Mouse (Mus musculus) midbrain, embryonic 11.5 days (tissue): ENCODE measurements around the gene Fip1l1. TPM values are rescaled to one million over a fixed set of nuclear protein-coding genes. Genes with fewer than 3 reads are reported as not detected.

Experiments used
- ATAC-seq: fragments of 200-750 bp; cut with Nextera tagmentation; 2 replicates; pipeline ENCODE4 v1.8.0; 2017; ENCODE audit warnings: moderate TSS enrichment, moderate library complexity; ENCODE audit not compliant: low FRiP score
- DNase-seq: peaks from one replicate; pipeline ENCODE4 v3.0.0; 2015; ENCODE audit warnings: low spot score; ENCODE audit errors: missing footprints
- H3K27ac ChIP-seq: fragments of 300-500 bp; sonication (generic); 2 replicates; pipeline ENCODE4 v1.5.1; 2014; ENCODE audit warnings: low read depth, low read length
- H3K27me3 ChIP-seq: fragments of 300-500 bp; sonication (generic); 2 replicates; pipeline ENCODE4 v1.6.1; 2014; ENCODE audit warnings: mild to moderate bottlenecking, low read length, moderate library complexity, mixed read lengths; ENCODE audit not compliant: control insufficient read depth, insufficient read depth
- H3K36me3 ChIP-seq: fragments of 300-500 bp; sonication (generic); 2 replicates; pipeline ENCODE4 v1.6.1; 2014; ENCODE audit warnings: mild to moderate bottlenecking, low read length, moderate library complexity, mixed read lengths; ENCODE audit not compliant: control insufficient read depth, insufficient read depth
- H3K4me1 ChIP-seq: fragments of 300-500 bp; sonication (generic); 2 replicates; pipeline ENCODE4 v1.6.1; 2014; ENCODE audit warnings: low read length; ENCODE audit not compliant: control insufficient read depth, insufficient read depth
- H3K4me2 ChIP-seq: fragments of 300-500 bp; sonication (generic); 2 replicates; pipeline ENCODE4 v1.6.1; 2014; ENCODE audit warnings: mild to moderate bottlenecking, moderate library complexity
- H3K4me3 ChIP-seq: fragments of 300-500 bp; sonication (generic); 2 replicates; pipeline ENCODE4 v1.5.1; 2014; ENCODE audit warnings: low read depth, low read length
- H3K9ac ChIP-seq: fragments of 300-500 bp; sonication (generic); 2 replicates; pipeline ENCODE4 v1.6.1; 2014; ENCODE audit warnings: low read length
- H3K9me3 ChIP-seq: fragments of 300-500 bp; sonication (generic); 2 replicates; pipeline ENCODE4 v1.6.1; 2016; ENCODE audit warnings: low read length; ENCODE audit not compliant: control insufficient read depth
- WGBS: fragments of 180-500 bp; shearing (Covaris S2); extraction: QIAGEN DNeasy Blood & Tissue Kit; methylation state at CpG from one replicate; pipeline ENCODE4 v1.1.7; 2014; 5-methylcytosine and 5-hydroxymethylcytosine counted together
- polyA plus RNA-seq: library from polyadenylated mRNA; unstranded; fragments of >200 nt; fragmentation: Nextera tagmentation; extraction: Ambion mirVana; gene quantifications from 2 replicates; pipeline ENCODE4 v1.2.1, GENCODE M21; 2014

Gene Fip1l1
- 89.1 and 94.7 TPM in 2 replicates for polyA plus RNA-seq

DNA sequence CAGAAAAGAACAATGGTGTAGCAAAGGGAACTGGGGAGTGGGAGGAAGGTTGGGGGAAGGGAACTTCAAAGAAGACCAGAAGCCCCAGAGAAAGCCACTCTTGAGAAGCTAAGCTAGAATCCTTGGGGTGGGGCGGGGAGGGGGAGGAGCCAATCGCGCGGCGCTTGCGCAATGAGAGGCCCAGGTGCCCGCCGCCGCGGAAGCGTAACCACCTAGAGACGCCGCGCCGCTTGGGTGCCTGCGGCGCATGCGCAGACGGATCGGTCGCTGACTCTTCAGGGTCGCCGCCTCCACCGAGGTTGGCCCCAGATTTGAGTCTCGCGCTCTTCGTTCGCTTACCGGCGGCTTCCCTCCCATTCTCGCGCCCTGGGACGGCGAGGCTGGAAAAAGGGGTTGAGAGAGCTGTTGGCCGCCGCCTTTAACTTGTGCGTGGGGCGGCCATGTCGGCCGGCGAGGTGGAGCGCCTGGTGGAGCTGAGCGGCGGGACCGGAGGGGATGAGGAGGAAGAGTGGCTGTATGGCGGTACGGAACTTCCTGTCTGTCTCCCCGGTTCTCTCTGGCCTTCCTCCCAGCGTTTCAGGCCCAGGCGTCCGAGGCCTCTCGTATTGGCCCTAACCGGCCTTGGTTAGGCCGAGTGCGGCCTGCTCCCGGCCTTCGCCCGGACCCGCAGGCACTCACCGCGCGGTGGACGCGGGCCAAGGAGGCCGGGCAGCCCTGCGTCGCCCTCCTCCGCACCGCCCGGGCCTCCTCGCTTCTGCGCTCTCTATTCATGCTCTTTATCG is at the start of gene Fip1l1:
Gene Fip1l1, plus strand, starts transcription at position 210 of the 782 bp plus-strand sequence.
- WGBS: under 1% methylated on average over 65 of the region's 73 CpGs

GRCm38 (mm10) chr5:74492705-74493104 is 42.5 kb upstream of the Fip1l1 start:
- WGBS: 88% methylated on average over 3 of the region's 3 CpGs
- Histone ChIP-seq H3K4me3 (no peak overlapping the region), H3K27me3 (no peaks in the 10 kb centered on the region), H3K9ac (no peak overlapping the region), H3K36me3 (no peaks in the 10 kb centered on the region), H3K9me3 (no peaks in the 10 kb centered on the region), H3K4me1 (no peaks in the 10 kb centered on the region), H3K4me2 (no peak overlapping the region), H3K27ac (no peak overlapping the region)
- ATAC-seq: no peak
- no peak for DNase-seq

More for the DNA sequence above, at the start of gene Fip1l1:
- Histone ChIP-seq H3K36me3 (no peaks in the 10 kb centered on the region), H3K4me2 (peak within 1 kb of the TSS; percentile 74), H3K4me1 (peaks cover 19% of the 10 kb centered on the region), H3K9me3 (no peaks in the 10 kb centered on the region), H3K27ac (peak within 1 kb of the TSS; percentile 89), H3K9ac (peak within 1 kb of the TSS; percentile 86), H3K4me3 (peak within 1 kb of the TSS; percentile 76), H3K27me3 (no peaks in the 10 kb centered on the region)
- DNase-seq (peak; percentile 99), ATAC-seq (peak; percentile 89)

DNA sequence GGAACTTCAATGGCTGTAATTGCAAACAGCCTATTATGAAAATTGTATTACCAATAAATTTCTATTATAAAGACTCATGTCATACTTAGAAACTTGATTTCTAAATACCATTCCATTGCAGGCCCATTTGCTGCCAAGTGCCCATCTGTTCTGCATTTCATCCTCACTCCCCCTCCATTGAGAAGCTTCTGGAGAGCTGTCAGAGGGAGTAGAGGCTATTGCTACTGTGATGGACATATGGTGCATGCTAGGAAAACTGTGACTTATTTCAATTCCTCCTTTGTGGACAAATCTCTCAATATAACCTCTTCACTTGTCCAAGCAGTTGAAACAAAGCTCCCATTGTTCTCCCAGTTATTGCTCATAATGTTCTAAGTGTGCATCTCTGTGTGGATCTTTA is 23.6 kb upstream of the Fip1l1 start:
- H3K9me3 ChIP-seq: no peaks in the 10 kb centered on the region
- H3K36me3 ChIP-seq: no peaks in the 10 kb centered on the region
- H3K9ac ChIP-seq: no peak overlapping the region
- H3K4me1 ChIP-seq: no peaks in the 10 kb centered on the region
- H3K27me3 ChIP-seq: no peaks in the 10 kb centered on the region
- DNase-seq (no peak), ATAC-seq (no peak)
- no peak overlapping the region for H3K4me3 ChIP-seq
- no peak overlapping the region for H3K4me2 ChIP-seq
- no peak overlapping the region for H3K27ac ChIP-seq

DNA sequence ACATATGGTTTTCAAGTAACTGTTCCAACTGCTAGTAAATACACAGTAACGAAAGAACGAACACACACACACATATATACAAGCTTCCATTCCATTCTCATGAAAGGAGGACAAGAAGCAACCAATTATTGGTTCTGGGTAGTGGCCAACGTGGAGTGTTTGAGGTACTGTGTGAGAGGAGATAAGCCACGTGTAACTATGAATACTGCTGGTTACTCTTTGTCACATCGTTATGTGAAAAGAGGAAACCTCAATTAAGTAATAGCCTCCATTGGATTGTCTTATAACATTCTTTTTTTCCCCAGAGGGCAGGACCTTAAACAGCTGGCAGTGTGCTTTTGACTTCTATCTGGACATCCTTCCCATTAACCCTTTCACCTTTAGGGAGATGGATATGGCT is 8.2 kb upstream of the Fip1l1 start:
- no peaks in the 10 kb centered on the region for H3K36me3 ChIP-seq
- 82% methylated on average over 5 of the region's 5 CpGs for WGBS
- no peaks in the 10 kb centered on the region for H3K27me3 ChIP-seq
- no peaks in the 10 kb centered on the region for H3K9me3 ChIP-seq
- no peak overlapping the region for H3K4me3 ChIP-seq
- H3K9ac ChIP-seq: no peak overlapping the region
- ATAC-seq: no peak
- peaks cover 13% of the 10 kb centered on the region for H3K4me1 ChIP-seq
- no peak overlapping the region for H3K4me2 ChIP-seq
- H3K27ac ChIP-seq: no peak overlapping the region
- DNase-seq: no peak

GRCm38 (mm10) chr5:74530785-74531184 is 4.5 kb upstream of the Fip1l1 start:
- no peak overlapping the region for H3K27ac ChIP-seq
- H3K4me3 ChIP-seq: peak overlapping the region; percentile 81
- 27% methylated on average over 16 of the region's 16 CpGs for WGBS

DNA sequence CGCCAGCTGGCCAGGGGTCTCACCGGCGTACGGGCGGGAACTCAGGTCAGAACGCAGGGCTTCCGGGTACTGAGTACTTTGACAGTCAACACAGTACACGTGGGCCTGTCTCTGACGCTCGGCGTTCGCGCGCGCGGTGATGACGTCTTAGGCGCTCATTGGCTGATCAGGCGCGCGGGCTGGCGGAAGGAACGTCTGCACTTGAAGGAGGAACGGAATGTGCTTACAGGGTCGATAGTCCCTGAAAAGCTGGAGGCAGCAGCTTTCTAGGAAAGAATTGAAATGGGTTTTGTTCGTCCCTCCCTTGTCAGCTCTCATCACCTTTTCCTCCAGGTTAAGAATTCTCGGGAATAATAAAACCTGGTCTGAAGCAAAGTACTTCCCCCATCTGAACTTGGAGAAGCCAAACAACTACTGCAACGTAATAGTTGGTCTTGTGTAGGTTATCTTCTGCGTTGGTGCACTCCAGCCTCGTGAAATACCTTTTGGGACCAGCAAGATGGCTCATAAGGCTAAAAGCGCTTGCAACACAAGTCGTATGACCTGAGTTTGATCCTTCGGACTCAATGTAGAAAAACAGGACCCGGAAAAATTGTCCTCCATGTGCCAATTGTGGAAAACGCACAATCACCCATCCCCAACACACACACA is 3.5 kb upstream of the Fip1l1 start, which contains the start of gene Scfd2:
Gene Scfd2, minus strand, starts transcription at position 130 of the 651 bp plus-strand sequence.
- peak within 1 kb of the TSS; percentile 62 for H3K9ac ChIP-seq
- no peaks in the 10 kb centered on the region for H3K9me3 ChIP-seq
- ATAC-seq (peak; percentile 85), DNase-seq (peak; percentile 100)
- no peak within 1 kb of the TSS for H3K27ac ChIP-seq
- WGBS: 7% methylated on average over 35 of the region's 35 CpGs
- no peaks in the 10 kb centered on the region for H3K36me3 ChIP-seq
- H3K27me3 ChIP-seq: no peaks in the 10 kb centered on the region
- H3K4me2 ChIP-seq: peak within 1 kb of the TSS; percentile 99
- H3K4me1 ChIP-seq: peaks cover 19% of the 10 kb centered on the region
- H3K4me3 ChIP-seq: peak within 1 kb of the TSS; percentile 81

More at GRCm38 (mm10) chr5:74530785-74531184, 4.5 kb upstream of the Fip1l1 start:
- ATAC-seq (no peak), DNase-seq (no peak)
- Histone ChIP-seq H3K27me3 (no peaks in the 10 kb centered on the region), H3K4me2 (peak overlapping the region; percentile 99), H3K36me3 (no peaks in the 10 kb centered on the region), H3K9ac (peak overlapping the region; percentile 62), H3K9me3 (no peaks in the 10 kb centered on the region), H3K4me1 (peaks cover 15% of the 10 kb centered on the region)

DNA sequence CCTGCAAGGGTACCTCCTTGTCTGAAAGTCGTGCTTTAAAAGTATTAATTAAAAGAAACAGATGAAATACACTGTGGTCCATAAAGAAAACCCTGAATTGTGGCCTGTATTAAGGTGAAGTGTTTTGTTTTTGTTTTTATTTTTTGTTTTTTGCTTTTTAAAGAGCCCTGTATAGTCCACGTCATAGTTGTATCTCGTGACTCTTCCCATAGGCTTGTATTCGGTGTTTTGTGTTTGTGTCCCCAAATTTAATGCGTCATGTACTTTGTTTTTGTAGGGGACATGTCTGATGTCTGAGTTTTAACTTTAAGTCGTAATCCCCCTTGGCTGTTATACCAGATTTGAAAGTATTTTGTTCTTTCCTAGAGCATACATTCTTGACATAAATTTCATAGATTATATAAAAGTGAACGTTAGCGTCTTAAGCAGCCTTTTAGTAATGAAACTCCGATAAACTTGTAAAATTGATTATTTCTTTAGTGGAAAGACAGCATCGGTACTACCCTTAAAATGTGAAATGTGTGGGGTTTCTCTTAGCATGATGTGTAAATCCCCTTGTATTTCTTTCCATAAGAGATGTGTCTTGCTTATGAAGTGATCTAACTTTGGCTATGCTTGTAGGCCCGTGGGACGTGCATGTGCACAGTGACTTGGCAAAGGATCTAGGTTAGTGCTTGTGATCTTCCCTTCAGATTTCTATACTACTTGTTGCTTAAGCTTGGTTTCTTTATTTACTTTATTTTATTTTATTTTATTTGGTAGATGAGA is 1.1 kb downstream of the Fip1l1 start:
- H3K9me3 ChIP-seq: no peaks in the 10 kb centered on the region
- DNase-seq (no peak), ATAC-seq (no peak)
- peak overlapping the region; percentile 89; the same call in 1 of the 2 replicates for H3K27ac ChIP-seq
- H3K4me3 ChIP-seq: peak overlapping the region; percentile 76
- H3K4me2 ChIP-seq: peak overlapping the region; percentile 74
- H3K36me3 ChIP-seq: no peaks in the 10 kb centered on the region
- no peaks in the 10 kb centered on the region for H3K27me3 ChIP-seq
- H3K4me1 ChIP-seq: peaks cover 12% of the 10 kb centered on the region
- WGBS: 50% methylated on average over 12 of the region's 12 CpGs
- peak overlapping the region; percentile 86 for H3K9ac ChIP-seq

DNA sequence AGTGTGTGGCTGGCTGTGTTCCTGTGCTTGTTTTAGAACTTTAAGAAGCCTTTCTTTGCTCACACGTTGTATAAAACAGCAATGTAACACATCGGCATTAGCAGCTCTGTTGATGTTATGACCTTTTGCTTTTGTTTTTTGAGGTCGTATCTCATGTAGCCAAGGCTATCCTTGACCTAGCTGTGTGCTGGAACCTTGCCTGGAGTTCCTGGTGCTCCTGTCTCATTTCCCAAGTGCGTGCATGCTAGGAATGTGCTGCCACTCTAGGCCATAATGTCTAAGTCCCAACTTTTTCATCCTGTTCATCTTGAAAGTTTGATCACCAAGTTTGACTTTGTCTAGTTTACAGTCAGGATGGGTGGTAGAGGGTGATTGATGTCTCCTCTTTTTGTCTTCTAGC is 10.4 kb downstream of the Fip1l1 start:
- WGBS: 90% methylated on average over 4 of the region's 4 CpGs

More for the DNA sequence above, 10.4 kb downstream of the Fip1l1 start:
- Histone ChIP-seq H3K27ac (no peak overlapping the region), H3K4me1 (no peaks in the 10 kb centered on the region), H3K36me3 (peaks cover 7% of the 10 kb centered on the region), H3K4me3 (no peak overlapping the region), H3K4me2 (no peak overlapping the region), H3K9ac (no peak overlapping the region), H3K9me3 (no peaks in the 10 kb centered on the region), H3K27me3 (no peaks in the 10 kb centered on the region)
- DNase-seq: no peak
- ATAC-seq: no peak
